Mouse (Mus musculus) lung, adult 10 weeks (tissue): ENCODE measurements around the gene Hoxc11. TPM values are rescaled to one million over a fixed set of nuclear protein-coding genes. Genes with fewer than 3 reads are reported as not detected.

Experiments
- polyA plus RNA-seq: library from polyadenylated mRNA; stranded (reverse); fragments of 350-450 nt; fragmentation: Illumina TruSeq; extraction: RNeasy Lipid Tissue Mini Kit (QIAGEN cat#74804); gene quantifications from one replicate; pipeline ENCODE4 v1.2.3, GENCODE M21; 2014; ENCODE audit warnings: low read depth, low replicate concordance; ENCODE audit not compliant: insufficient read depth

The Hoxc11 gene
- polyA plus RNA-seq = not detected

DNA sequence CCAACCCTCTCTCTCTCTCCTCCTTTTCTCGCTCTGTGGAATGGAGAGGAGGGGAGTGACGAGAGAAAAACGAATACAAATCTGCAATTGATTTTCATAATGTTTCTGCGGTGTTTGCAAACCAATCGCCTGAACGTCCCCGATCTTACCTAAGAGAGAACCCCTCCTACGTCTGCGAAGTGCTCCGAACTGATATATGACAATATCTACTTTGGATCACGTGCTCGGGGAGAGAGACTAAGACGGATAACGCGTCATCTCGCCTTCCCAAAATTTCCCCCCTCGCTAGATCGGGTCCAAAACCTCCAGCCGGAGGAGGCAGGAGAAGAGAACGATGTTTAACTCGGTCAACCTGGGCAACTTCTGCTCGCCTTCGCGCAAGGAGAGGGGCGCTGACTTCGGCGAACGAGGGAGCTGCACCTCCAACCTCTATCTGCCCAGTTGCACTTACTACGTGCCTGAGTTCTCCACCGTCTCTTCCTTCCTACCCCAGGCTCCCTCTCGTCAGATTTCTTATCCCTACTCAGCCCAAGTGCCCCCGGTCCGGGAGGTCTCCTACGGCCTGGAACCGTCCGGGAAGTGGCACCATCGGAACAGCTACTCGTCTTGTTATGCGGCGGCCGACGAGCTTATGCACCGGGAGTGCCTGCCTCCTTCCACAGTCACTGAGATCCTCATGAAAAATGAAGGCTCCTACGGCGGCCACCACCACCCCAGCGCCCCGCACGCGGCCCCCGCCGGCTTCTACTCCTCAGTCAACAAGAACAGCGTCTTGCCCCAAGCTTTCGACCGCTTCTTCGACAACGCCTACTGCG is at the start of gene Hoxc11:
TSS of gene Hoxc11 (plus strand) at position 236 of the 815 bp plus-strand sequence.

DNA sequence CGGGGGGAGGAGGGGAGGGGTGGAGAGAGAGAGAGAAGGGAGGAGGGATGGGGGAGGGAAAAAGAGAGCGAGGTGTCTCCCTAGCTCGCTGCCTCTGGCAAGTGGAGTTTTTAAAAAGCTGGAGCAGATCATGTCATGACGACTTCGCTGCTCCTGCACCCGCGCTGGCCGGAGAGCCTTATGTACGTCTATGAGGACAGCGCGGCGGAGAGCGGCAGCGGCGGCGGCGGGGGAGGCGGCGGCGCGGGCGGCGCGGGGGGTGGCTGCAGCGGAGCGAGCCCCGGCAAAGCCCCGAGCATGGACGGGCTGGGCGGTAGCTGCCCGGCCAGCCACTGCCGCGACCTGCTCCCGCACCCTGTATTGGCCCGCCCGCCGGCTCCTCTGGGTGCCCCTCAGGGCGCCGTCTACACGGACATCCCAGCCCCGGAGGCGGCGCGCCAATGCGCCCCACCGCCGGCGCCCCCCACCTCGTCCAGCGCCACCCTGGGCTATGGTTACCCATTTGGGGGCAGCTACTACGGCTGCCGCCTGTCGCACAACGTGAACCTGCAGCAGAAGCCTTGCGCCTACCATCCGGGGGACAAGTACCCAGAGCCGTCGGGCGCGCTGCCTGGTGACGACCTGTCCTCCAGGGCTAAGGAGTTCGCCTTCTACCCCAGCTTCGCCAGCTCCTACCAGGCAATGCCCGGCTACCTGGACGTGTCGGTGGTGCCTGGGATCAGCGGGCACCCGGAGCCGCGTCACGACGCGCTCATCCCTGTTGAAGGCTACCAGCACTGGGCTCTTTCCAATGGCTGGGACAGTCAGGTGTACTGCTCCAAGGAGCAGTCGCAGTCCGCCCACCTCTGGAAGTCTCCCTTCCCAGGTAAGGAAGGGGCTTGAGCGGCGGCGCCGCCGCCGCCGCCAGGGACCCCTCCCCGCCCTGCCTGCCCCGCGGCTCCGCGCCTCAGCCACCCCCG is 32.9 kb upstream of the Hoxc11 start, which contains the start of gene Hoxc13:
TSS of gene Hoxc13 (plus strand) at position 51 of the 959 bp plus-strand sequence.

DNA sequence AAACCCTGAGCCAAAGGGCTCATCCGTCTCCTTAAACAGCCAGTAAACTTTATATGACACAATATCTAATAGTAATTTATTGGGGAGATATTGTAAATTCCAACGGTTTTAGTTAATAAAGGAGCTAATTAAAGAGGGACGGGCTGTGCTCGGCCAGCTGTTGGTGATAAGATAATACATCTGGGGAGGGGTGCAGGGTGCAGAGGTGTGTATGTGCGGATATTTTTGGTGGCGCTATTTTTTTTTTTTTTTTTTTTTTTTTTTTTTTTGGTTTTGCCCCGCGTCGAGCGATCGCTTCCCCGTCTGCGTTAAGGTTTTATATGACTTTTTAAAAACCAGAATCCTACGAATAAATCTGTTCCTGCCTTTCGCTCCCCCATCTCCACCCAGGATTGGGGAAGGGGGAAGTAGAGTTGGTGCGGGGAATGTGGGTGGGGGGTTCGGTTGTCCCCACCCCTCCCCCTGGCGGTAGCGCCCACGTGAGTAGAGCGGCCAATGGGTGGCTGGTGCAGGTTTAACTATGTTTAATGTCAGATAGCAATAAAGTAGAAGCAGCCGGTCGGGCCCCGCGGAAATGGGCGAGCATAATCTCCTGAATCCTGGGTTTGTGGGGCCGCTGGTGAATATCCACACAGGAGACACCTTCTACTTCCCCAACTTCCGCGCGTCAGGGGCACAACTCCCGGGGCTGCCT is 17.8 kb upstream of the Hoxc11 start, which contains the start of gene Hoxc12:
TSS of gene Hoxc12 (plus strand) at position 479 of the 694 bp plus-strand sequence.

DNA sequence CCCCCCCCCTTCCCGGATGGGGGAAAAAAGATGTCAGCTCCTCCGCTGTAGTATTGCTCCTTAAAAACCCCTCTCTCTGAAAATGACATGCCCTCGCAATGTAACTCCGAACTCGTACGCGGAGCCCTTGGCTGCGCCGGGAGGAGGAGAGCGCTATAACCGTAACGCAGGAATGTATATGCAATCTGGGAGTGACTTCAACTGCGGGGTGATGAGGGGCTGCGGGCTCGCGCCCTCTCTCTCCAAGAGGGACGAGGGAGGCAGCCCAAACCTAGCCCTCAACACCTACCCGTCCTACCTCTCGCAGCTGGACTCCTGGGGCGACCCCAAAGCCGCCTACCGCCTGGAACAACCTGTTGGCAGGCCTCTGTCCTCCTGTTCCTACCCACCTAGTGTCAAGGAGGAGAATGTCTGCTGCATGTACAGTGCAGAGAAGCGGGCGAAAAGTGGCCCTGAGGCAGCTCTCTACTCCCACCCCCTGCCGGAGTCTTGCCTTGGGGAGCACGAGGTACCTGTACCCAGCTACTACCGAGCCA is 12.6 kb downstream of the Hoxc11 start, which contains the start of gene Hoxc10:
TSS of gene Hoxc10 (plus strand) at position 21 of the 536 bp plus-strand sequence.

DNA sequence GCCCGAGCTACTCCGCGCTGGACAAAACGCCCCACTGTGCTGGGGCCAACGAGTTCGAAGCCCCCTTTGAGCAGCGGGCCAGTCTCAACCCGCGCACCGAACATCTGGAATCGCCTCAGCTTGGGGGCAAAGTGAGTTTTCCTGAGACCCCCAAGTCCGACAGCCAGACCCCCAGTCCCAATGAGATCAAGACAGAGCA is 13.0 kb downstream of the Hoxc11 start, which contains the start of gene Hoxc5:
TSS of gene Hoxc5 (plus strand) at position 132 of the 199 bp plus-strand sequence.

DNA sequence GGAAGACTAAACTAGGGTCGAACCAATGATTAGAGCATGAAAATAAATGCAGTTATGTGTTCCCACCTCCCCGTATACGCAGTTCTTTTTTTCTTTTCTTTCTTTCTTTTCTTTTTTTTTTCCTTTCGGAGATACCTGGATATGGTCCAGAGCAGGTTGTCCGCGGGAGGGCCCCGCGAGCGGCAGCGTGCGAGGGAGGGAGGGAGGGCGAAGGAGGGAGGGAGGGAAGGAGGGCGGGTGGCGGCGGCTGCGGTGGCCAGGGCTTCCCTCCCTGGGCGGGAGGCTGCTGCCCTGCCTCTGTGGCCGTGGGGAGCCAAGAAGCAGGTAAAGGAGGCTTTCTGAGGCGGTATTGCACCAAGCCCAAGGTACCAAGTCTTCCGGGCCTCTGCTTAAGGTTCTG is 21.9 kb downstream of the Hoxc11 start, which contains the start of gene Hoxc9:
TSS of gene Hoxc9 (plus strand) at position 269 of the 400 bp plus-strand sequence.

DNA sequence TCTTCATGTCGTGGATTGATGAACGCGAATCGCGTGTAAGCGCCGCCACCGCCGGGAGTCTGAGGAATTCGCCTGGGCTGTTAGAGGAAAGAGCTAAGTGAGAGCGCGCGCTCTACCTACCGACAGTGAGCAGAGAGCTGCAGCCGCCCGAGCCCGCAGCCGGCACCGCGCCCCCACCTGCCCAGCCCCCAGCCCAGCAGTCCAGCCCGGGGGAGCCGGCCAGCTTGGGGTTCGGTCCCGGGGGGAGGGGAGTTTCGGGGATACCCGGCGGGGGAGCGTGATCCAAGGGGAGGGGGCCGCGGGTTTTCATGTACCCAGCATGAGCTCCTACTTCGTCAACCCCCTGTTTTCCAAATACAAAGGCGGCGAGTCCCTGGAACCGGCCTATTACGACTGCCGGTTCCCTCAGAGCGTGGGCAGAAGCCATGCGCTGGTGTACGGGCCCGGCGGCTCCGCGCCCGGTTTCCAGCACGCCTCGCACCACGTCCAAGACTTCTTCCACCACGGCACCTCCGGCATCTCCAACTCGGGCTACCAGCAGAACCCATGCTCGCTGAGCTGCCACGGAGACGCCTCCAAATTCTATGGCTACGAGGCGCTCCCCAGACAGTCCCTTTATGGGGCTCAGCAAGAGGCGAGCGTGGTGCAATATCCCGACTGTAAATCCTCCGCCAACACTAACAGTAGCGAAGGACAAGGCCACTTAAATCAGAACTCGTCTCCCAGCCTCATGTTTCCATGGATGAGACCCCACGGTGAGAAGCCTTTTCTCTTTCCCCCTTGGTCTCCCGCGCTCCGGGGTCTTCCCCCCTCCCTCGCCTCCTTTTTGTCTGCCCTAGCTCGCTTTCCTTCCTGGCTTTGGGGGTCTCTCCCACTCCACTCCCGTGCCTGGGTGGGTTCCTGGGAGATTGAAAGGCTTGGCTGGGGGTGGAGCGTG is 36.5 kb downstream of the Hoxc11 start, which contains the start of gene Hoxc8:
TSS of gene Hoxc8 (plus strand) at position 147 of the 937 bp plus-strand sequence.

DNA sequence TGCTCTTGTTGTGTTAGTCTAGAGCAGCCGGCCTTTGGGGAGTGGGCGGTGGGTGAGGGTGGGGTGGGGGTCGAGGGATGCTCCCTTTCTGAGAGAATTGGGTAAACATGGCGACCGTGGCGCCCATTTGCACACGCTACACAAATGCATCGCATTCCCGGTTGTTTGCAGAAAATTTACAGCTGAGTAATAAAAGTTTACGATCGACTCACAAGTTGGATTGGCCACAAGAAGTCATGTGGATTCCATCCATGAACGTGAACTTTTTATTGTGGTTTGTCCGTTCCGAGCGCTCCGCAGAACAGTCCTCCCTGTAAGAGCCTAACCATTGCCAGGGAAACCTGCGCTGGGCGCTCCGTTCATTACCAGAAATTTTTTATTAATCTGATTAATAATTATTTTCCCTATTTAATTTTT is 43.7 kb downstream of the Hoxc11 start, which contains the start of gene Hoxc6:
TSS of gene Hoxc6 (plus strand) at position 319 of the 417 bp plus-strand sequence.

Other genes starting within 250 kb of the Hoxc11 start
- 44.1 TPM for gene Calcoco1, start 232.2 kb upstream of the Hoxc11 start, polyA plus RNA-seq
- gene Hoxc13, start 33.3 kb upstream of the Hoxc11 start, polyA plus RNA-seq = not detected
- not detected for gene Hoxc12, start 17.7 kb upstream of the Hoxc11 start, polyA plus RNA-seq
- gene Hoxc10, start 12.4 kb downstream of the Hoxc11 start, polyA plus RNA-seq = not detected
- gene Hoxc5, start 13.0 kb downstream of the Hoxc11 start, polyA plus RNA-seq = 0.30 TPM
- not detected for gene Hoxc9, start 22.0 kb downstream of the Hoxc11 start, polyA plus RNA-seq
- not detected for gene Hoxc8, start 36.2 kb downstream of the Hoxc11 start, polyA plus RNA-seq
- gene Hoxc6, start 43.8 kb downstream of the Hoxc11 start, polyA plus RNA-seq = not detected
- gene Hoxc4, start 64.5 kb downstream of the Hoxc11 start, polyA plus RNA-seq = 0.11 TPM
- gene Smug1, start 212.7 kb downstream of the Hoxc11 start, polyA plus RNA-seq = 6.3 TPM